Mouse (Mus musculus) macrophage (primary cell): ENCODE data around the gene Clk3. TPM values are rescaled to one million over a fixed set of nuclear protein-coding genes. Genes with fewer than 3 reads are reported as not detected.

ENCODE experiments used
- H3K27ac ChIP-seq: fragments of 350-480 bp; formaldehyde crosslinking; 2 replicates; pipeline ENCODE4 v1.9.0; 2021
- H3K36me3 ChIP-seq: fragments of 350-480 bp; formaldehyde crosslinking; 2 replicates; pipeline ENCODE4 v1.9.0; 2021; ENCODE audit errors: inconsistent target
- H3K4me3 ChIP-seq: fragments of 350-480 bp; formaldehyde crosslinking; 2 replicates; pipeline ENCODE4 v1.9.0; 2021; ENCODE audit errors: inconsistent target
- H3K79me2 ChIP-seq: fragments of 350-480 bp; formaldehyde crosslinking; 2 replicates; pipeline ENCODE4 v1.9.0; 2021; ENCODE audit errors: inconsistent target
- WGBS: methylation state at CpG from one replicate; pipeline ENCODE4 v1.1.7; 2026; ENCODE audit warnings: inconsistent platforms; ENCODE audit not compliant: missing documents; 5-methylcytosine and 5-hydroxymethylcytosine counted together
- polyA plus RNA-seq: library from polyadenylated mRNA; stranded (reverse); fragments of 250-400 nt; gene quantifications from 3 replicates; pipeline ENCODE4 v1.2.4, GENCODE M21; 2018; ENCODE audit warnings: inconsistent platforms

The Clk3 gene
- polyA plus RNA-seq, 1 experiment from 2014 or later = 113 TPM

GRCm38 (mm10) chr9:57798725-57799253 is 33.1 kb upstream of the Clk3 start:
- Histone ChIP-seq H3K27ac (no peak overlapping the region), H3K79me2 (no peaks in the 10 kb centered on the region), H3K36me3 (peaks cover 42% of the 10 kb centered on the region), H3K4me3 (no peak overlapping the region)
- 63% methylated on average over 10 of the region's 10 CpGs for WGBS

- H3K79me2 ChIP-seq = no peaks in the 10 kb centered on the region
- H3K4me3 ChIP-seq = no peak overlapping the region
- 98% methylated on average over 8 of the region's 8 CpGs for WGBS
- peaks cover 56% of the 10 kb centered on the region for H3K36me3 ChIP-seq
- H3K27ac ChIP-seq = no peak overlapping the region
Measured at GRCm38 (mm10) chr9:57797456-57797855, 31.8 kb upstream of the Clk3 start.

- H3K4me3 ChIP-seq = no peak overlapping the region
- H3K27ac ChIP-seq = no peak overlapping the region
- H3K36me3 ChIP-seq = peaks cover 53% of the 10 kb centered on the region
- no peaks in the 10 kb centered on the region for H3K79me2 ChIP-seq
- whole genome bisulfite sequencing = 16% methylated on average over 3 of the region's 3 CpGs
Measured at GRCm38 (mm10) chr9:57789733-57790132, 24.1 kb upstream of the Clk3 start.

- 67% methylated on average over 3 of the region's 3 CpGs for WGBS
- no peaks in the 10 kb centered on the region for H3K36me3 ChIP-seq
- no peaks in the 10 kb centered on the region for H3K79me2 ChIP-seq
- no peak overlapping the region for H3K27ac ChIP-seq
- H3K4me3 ChIP-seq = no peak overlapping the region
Measured at GRCm38 (mm10) chr9:57782656-57783055, 17.0 kb upstream of the Clk3 start.

GRCm38 (mm10) chr9:57775736-57776135 is 10.1 kb upstream of the Clk3 start:
- no peak overlapping the region for H3K4me3 ChIP-seq
- no peaks in the 10 kb centered on the region for H3K79me2 ChIP-seq
- 88% methylated on average over 4 of the region's 4 CpGs for WGBS
- no peaks in the 10 kb centered on the region for H3K36me3 ChIP-seq
- H3K27ac ChIP-seq = no peak overlapping the region

GRCm38 (mm10) chr9:57775026-57775425 is 9.4 kb upstream of the Clk3 start:
- H3K4me3 ChIP-seq = no peak overlapping the region
- no peaks in the 10 kb centered on the region for H3K36me3 ChIP-seq
- H3K27ac ChIP-seq = no peak overlapping the region
- H3K79me2 ChIP-seq = no peaks in the 10 kb centered on the region
- 82% methylated on average over 5 of the region's 5 CpGs for WGBS

GRCm38 (mm10) chr9:57774168-57774567 is 8.5 kb upstream of the Clk3 start:
- H3K79me2 ChIP-seq = no peaks in the 10 kb centered on the region
- H3K36me3 ChIP-seq = no peaks in the 10 kb centered on the region
- WGBS = 0% methylated on average over 1 of the region's 1 CpGs
- H3K4me3 ChIP-seq = no peak overlapping the region
- no peak overlapping the region for H3K27ac ChIP-seq

- Histone ChIP-seq H3K79me2 (no peaks in the 10 kb centered on the region), H3K4me3 (no peak overlapping the region), H3K27ac (no peak overlapping the region), H3K36me3 (no peaks in the 10 kb centered on the region)
- 89% methylated on average over 3 of the region's 3 CpGs for WGBS
Measured at GRCm38 (mm10) chr9:57773754-57774153, 8.1 kb upstream of the Clk3 start.

GRCm38 (mm10) chr9:57770836-57771235 is 5.2 kb upstream of the Clk3 start:
- Histone ChIP-seq H3K4me3 (no peak overlapping the region), H3K27ac (no peak overlapping the region), H3K79me2 (no peaks in the 10 kb centered on the region), H3K36me3 (no peaks in the 10 kb centered on the region)
- WGBS = 92% methylated on average over 2 of the region's 2 CpGs

- H3K4me3 ChIP-seq = no peak overlapping the region
- H3K79me2 ChIP-seq = no peaks in the 10 kb centered on the region
- 100% methylated on average over 1 of the region's 1 CpGs for WGBS
- H3K36me3 ChIP-seq = no peaks in the 10 kb centered on the region
- H3K27ac ChIP-seq = no peak overlapping the region
Measured at GRCm38 (mm10) chr9:57770214-57770613, 4.6 kb upstream of the Clk3 start.

GRCm38 (mm10) chr9:57769539-57770069 is 3.9 kb upstream of the Clk3 start:
- Histone ChIP-seq H3K4me3 (no peak overlapping the region), H3K27ac (no peak overlapping the region), H3K36me3 (no peaks in the 10 kb centered on the region), H3K79me2 (peaks cover 2% of the 10 kb centered on the region; the same call in 1 of the 2 replicates)
- 93% methylated on average over 2 of the region's 2 CpGs for WGBS

- WGBS = 97% methylated on average over 4 of the region's 4 CpGs
- Histone ChIP-seq H3K79me2 (peaks cover 26% of the 10 kb centered on the region), H3K36me3 (no peaks in the 10 kb centered on the region), H3K27ac (no peak overlapping the region), H3K4me3 (no peak overlapping the region)
Measured at GRCm38 (mm10) chr9:57767231-57767630, 1.6 kb upstream of the Clk3 start.

- H3K27ac ChIP-seq = no peak overlapping the region
- peaks cover 34% of the 10 kb centered on the region for H3K79me2 ChIP-seq
- H3K36me3 ChIP-seq = peaks cover 4% of the 10 kb centered on the region; the same call in 1 of the 2 replicates
- 85% methylated on average over 6 of the region's 6 CpGs for WGBS
- no peak overlapping the region; the same call in 1 of the 2 replicates for H3K4me3 ChIP-seq
Measured at GRCm38 (mm10) chr9:57766431-57766830, 771 bp upstream of the Clk3 start.

- H3K79me2 ChIP-seq = peaks cover 48% of the 10 kb centered on the region
- WGBS = 2% methylated on average over 40 of the region's 45 CpGs
- peak overlapping the region; percentile 86 for H3K4me3 ChIP-seq
- H3K27ac ChIP-seq = peak overlapping the region; percentile 62
- H3K36me3 ChIP-seq = peaks cover 19% of the 10 kb centered on the region
Measured at GRCm38 (mm10) chr9:57764974-57765363, 691 bp downstream of the Clk3 start.

- Histone ChIP-seq H3K27ac (peak overlapping the region; percentile 51), H3K4me3 (peak overlapping the region; percentile 86), H3K36me3 (peaks cover 25% of the 10 kb centered on the region), H3K79me2 (peaks cover 54% of the 10 kb centered on the region)
- 1% methylated on average over 57 of the region's 57 CpGs for WGBS
Measured at GRCm38 (mm10) chr9:57764147-57764973, 1.3 kb downstream of the Clk3 start.
